Mouse (Mus musculus) gastrocnemius, postnatal 36 days (tissue): ENCODE measurements around the gene Zkscan17. TPM values are rescaled to one million over a fixed set of nuclear protein-coding genes. Genes with fewer than 3 reads are reported as not detected.
A peak's percentile ranks its signal among the peaks of the same experiment; 100 is the strongest.
"Not testable (repeated sequence)": the region's sequence is repeated elsewhere in the genome, so short reads cannot be mapped to it uniquely, and the experiment has no call there.

Experiments
- DNase-seq, 2 experiments: peaks; one replicate each; pipeline ENCODE4 v3.0.0; 2022
- intact Hi-C: fragments of 180-260 bp; cut with DNase I; formaldehyde crosslinking; loops from one replicate; pipeline ENCODE4 v1.15.1; 2025
- long read RNA-seq, 2 experiments: library from polyadenylated mRNA; stranded (forward); transcript quantifications; one replicate each; pipeline ENCODE4 v2.0.0; 2021
- total RNA-seq, 2 experiments: library from RNA; stranded (reverse); gene quantifications; 2 replicates each; pipeline ENCODE4 v1.2.3; 2021

Zkscan17 gene
- total RNA-seq, result 10 to 100 TPM; 14.8 to 17.1 TPM
- long read RNA-seq, experiment 1, full-length matches to known transcripts, result 3 of 7 reads
- long read RNA-seq, experiment 1, partial matches to known transcripts, result 0 of 7 reads
- long read RNA-seq, experiment 1, other reads (novel, unspliced or antisense), result 4 of 7 reads
- long read RNA-seq, experiment 2, full-length matches to known transcripts, result 2 of 12 reads
- long read RNA-seq, experiment 2, partial matches to known transcripts, result 1 of 12 reads
- long read RNA-seq, experiment 2, other reads (novel, unspliced or antisense), result 9 of 12 reads

- DNase-seq, result no peak
- intact Hi-C loops, result loop anchor here (10.0 kb wide), 1 partner anchor 218 kb away; no protein-coding TSS in a partner anchor
Measured at GRCm38 (mm10) chr11:59526472-59527080, at the start of gene Zkscan17. Zkscan17 (minus strand) TSS chr11:59526751.

GRCm38 (mm10) chr11:59576135-59576534, 49.6 kb upstream of the Zkscan17 start, which contains the start of gene Olfr222:
Olfr222 (minus strand) TSS chr11:59576235.
- intact Hi-C loops, DNase-seq: not testable (repeated sequence)

DNA sequence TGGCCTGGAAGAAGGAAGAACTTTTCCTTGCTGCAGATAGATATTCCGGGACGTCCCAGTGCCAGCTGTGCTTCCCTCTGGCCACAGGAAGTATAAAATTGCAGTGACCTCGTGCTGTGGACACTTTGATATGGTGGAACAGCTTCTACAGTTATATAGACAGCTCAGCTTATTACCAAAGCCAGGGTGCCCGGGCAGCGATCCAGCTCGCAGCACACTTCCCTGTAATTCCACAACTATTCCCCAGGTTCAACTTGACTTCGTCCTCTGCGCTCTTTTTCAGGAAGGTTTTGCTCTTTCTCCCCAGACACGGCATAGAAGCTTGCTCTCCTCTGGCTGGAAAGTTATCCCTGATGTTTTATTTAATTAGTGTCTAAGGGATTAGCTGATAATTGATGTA, 49.2 kb upstream of the Zkscan17 start:
- intact Hi-C loops, result no loop called here
- no peak for DNase-seq

DNA sequence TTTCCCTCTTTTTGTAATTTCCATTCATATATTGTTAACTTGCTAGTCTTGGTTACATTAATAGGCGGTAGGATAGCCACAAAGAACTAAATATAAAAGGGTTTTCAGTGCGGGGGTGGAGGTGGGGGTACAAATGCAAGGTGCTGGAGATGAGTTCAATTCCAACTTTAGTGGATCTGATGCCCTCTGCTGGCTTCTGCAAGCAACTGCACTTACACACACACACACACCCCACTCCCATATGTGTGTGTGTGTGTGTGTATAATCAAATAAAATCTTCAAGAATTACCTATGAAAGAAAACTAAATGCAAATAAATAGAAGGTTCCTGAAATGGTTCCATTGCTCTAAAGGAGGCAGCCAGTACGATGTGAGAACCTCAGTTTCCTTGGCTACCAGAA, 42.8 kb upstream of the Zkscan17 start:
- intact Hi-C loops, result no loop called here
- DNase-seq, result no peak

DNA sequence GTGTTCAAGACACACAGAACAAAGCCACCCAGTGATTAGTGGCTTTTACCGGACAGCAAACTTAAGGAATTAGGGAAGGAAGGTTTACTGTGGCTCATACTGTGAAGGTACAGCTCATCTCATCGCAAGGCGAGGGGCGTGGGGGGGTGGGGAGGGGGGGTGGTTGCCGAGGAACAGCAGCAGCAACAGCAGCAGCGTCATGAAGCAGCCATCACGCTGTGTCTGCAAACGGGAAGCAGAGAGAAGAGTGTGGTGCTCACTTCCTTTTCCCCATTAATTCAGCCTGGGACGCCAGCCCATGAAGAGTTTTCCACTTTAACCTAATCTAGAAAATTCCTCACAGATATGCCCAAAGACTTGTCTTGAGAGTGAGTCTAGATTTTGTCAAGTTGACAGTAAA, 36.3 kb upstream of the Zkscan17 start:
- intact Hi-C loops, result no loop called here
- no peak for DNase-seq

DNA sequence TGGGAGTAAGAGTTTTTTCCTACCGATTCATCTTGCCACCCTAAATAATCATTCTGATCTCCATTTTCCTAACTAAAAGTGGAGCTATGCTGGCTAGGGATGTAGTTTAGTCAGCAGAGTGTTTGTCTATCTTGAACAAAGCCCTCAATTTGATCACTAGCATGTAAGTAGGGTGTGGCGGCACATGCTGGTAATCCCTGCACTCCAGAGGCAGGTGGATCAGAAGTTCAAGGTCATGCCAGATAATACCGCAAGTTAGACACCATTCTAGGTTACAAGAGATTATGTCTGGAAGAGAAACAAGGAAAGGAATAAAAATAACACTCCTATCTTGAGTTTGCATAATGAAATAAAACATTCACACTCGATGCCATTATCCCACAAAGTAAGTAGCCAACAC, 35.8 kb upstream of the Zkscan17 start:
- intact Hi-C loops, result no loop called here

DNA sequence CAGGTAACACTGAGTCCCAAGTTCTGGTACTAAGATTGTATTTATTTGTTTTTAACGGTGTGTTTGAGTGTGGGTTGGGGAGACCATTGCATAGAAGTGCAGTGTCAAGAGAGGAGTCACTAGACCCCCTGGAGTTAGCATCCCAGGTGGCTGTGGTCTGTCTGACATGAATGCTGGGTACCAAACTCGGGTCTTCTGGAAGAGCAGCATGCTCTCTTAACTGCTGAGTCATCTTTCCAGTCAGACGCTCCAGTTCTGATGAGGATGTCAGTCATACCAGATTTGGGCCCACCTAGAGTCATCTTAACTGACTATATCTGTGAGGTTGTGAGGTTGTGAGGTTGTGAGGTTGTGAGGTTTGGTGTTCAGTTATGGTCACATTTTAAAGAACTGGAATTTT, 34.4 kb upstream of the Zkscan17 start:
- no peak for DNase-seq

More for the DNA sequence above, 35.8 kb upstream of the Zkscan17 start:
- DNase-seq, result no peak

GRCm38 (mm10) chr11:59554535-59554934, 28.0 kb upstream of the Zkscan17 start:
- intact Hi-C loops, result no loop called here
- no peak for DNase-seq

More for the DNA sequence above, 34.4 kb upstream of the Zkscan17 start:
- intact Hi-C loops, result no loop called here

- intact Hi-C loops, result no loop called here
- no peak for DNase-seq
Measured at GRCm38 (mm10) chr11:59554127-59554526, 27.6 kb upstream of the Zkscan17 start.

GRCm38 (mm10) chr11:59544005-59544404, 17.5 kb upstream of the Zkscan17 start:
- intact Hi-C loops, result no loop called here
- DNase-seq, result no peak

GRCm38 (mm10) chr11:59543376-59543775, 16.8 kb upstream of the Zkscan17 start:
- intact Hi-C loops, result no loop called here

GRCm38 (mm10) chr11:59542442-59542841, 15.9 kb upstream of the Zkscan17 start:
- no peak for DNase-seq
- intact Hi-C loops, result no loop called here

More at GRCm38 (mm10) chr11:59543376-59543775, 16.8 kb upstream of the Zkscan17 start:
- DNase-seq, result no peak

DNA sequence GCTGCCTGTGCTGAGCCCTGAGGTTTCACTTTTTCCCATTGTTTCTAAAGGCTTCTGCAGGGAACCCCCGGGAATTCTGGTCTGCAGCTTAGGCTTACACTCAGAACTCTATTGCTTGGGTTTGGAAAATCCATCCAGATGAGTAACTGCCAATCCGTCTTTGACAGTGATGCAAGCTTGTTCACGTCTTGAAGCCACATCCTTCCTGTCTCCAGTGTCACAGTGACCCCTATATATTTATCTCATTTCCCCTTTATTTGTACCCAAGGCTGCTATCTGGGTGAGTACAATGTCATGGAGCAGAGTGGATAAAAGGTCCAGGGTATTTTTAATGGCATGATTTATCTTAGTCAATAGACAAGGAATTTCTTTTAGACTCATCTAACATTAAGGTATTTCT, 14.8 kb upstream of the Zkscan17 start, which contains the start of gene Nlrp3:
TSS of gene Nlrp3 (plus strand) at position 245 of the 400 bp plus-strand sequence.
- intact Hi-C loops, result no loop called here
- no peak for DNase-seq

DNA sequence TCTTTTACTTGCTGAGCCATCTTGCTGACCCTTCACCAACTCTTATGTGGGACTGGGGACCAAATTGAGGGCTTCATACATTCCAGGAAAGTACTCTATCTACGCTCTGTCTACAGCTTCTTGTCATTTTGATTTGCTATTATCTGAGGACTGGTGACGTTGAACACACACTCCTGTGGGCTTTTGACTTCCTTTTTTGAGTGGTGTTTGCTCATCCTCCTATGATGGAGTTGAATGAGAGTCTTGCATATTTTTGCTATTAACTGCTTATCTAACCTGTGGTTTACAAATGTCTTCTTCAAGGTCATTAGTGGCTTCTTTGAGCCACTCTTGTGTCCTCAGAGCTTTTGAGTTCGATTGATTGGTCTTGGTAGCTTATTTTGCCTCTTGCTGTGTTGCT, 13.6 kb upstream of the Zkscan17 start:
- intact Hi-C loops, result no loop called here
- DNase-seq, result no peak

DNA sequence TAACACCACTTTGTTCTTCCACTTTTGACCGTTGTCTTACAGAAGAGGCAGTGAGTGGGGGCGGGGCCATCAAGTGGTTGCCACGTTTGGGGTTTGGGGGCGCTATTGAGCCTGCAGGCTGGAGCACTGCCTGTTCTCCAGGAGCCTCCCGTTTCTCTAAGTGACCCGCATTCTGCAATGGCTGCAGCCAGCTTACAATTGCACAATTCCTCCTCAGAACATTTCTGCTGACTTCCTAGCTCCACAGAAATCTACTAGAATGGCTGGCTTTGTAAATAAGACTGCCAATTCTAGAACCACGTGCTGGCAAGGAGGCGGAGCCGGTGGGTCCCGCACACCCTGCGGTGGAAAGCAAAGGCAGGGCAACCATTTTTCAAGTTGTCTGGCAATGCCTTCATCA, 11.8 kb upstream of the Zkscan17 start:
- DNase-seq, result peak; percentile 53 to 63
- intact Hi-C loops, result no loop called here

DNA sequence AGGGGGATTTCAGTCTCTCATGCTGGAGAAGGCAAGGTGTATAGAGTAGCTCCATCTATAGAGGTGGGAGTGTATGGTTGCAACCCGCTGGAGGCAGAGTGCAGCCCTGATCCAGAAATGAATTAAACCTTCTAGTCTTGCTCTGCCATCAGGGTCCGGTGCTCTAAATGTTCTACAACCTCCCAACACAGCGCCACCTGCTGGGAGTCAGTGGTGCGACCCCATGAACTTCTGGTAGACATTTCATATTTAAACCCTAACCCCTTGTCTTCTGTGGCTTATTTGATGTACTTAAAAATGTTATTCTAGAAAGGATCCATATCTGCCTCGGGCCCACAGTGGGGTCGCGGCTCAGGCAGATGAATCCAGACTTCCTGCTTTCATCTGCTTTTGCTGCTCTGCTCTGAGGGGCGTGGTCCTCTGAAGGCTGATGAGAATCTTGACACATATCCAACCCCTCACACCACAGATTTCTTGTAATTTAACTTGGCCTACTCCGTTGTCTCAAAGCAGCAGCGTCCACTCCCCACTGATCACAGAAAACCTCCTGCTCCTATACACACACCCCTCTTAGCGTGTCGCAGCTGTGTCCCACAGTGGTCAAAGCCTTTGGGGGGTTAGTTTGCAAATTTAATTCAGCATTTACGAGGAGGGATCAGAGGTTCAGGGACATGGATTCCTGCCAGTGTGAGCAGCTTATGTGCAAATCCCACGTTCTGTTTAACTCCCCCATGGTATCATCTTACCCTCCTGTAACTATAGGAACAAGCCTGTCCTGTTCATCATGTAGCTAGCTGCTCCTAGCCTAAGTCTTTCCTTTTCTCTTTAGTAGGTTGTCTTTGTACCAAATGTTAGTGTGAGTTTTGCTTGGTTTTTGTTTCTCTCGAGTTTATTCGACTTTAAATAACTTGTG, 10.9 kb upstream of the Zkscan17 start:
- intact Hi-C loops, result no loop called here
- peak in 1 of 2 experiments; percentile 22 for DNase-seq

DNA sequence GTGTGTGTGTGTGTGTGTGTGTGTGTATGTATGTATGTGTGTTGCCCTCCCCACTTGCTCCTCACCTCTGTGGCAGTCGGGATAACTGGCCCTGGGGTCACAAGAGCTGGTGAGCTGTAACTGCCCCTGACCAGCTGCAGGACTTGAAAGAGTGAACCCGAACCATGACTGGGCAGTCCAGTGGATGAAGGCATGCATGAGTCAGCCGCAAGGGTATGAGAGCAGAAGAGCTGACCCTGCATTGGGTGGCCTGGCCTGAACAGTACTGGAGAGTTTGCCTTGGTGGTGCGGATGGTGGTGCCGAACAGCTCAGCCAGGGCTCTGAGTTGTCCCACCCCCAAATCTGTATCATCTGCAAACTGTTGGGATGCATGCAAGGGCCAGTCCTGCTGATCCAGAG, 5.0 kb upstream of the Zkscan17 start:
- DNase-seq, result no peak
- intact Hi-C loops, result no loop called here

DNA sequence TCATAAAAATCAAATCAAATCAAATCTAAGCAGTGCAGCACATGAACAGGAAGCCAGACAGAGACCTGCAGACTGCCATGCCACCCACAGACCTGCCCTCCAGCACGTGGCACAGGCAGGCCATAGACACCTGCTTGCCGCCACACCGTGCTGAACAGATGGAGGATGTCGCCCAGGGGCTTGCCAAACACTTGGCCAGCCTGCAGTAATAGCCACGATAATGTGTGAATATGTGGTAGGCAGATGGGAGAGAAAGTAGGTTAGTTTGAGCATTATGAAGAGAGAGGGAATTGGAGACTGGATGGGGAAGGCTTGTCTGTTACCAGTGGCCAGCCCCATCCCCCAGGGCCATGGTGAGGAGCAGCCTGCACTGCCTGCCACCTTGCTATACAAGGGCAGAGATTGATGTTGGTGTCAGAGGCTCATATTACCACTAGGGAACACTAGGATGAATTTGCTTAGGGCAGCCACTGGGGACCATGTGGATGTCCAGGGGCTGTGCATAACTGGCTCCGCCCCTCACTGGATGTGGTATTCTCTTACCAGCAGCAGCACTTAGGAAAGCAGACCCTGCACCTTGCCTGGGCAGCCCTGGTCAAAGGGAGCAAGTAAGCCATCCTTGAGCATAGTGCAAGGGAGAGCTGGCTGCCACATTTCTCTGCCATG, 4.5 kb upstream of the Zkscan17 start:
- no peak for DNase-seq
- intact Hi-C loops, result no loop called here

DNA sequence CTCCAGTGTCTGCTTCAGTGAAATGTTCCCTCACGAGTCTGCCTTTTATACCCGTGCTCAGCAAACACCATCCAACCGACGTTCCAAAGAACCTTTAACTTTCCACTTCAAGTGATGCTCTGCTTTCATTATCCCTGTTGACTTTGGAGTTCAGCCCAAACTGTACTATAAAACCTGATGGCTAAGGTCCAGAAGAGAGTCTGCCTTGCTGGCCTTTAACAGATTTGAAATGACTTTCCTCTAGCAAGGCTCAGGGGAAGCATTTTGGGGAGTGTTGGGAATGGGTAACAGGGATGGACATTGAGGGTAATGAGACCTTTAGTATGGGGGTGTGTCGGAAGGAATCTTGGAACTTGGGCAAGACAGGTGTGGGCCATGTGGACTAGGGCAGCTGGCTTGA, 3.7 kb upstream of the Zkscan17 start:
- no peak for DNase-seq
- intact Hi-C loops, result no loop called here

GRCm38 (mm10) chr11:59525237-59525636, 1.3 kb downstream of the Zkscan17 start:
- DNase-seq, result peak in 1 of 2 experiments; percentile 59
- intact Hi-C loops, result loop anchor here (2.0 to 10.0 kb wide), 2 partner anchors 46 to 220 kb away; no protein-coding TSS in a partner anchor
